Mouse (Mus musculus) kidney, embryonic 14.5 days (tissue): ENCODE measurements at regions not wholly inside any gene's neighbourhood (a gene's known extent, or its start where the extent isn't known, plus 50 kb on each side); places are given as distances from the start of the nearest gene placed in this dataset.

Source experiments
- ATAC-seq: fragments of 200-750 bp; cut with Nextera tagmentation; 2 replicates; pipeline ENCODE4 v1.8.0; 2017; ENCODE audit warnings: moderate number of reproducible peaks, mild to moderate bottlenecking, moderate TSS enrichment, moderate library complexity; ENCODE audit not compliant: low FRiP score, low TSS enrichment
- H3K27ac ChIP-seq: fragments of 300-500 bp; sonication (generic); 2 replicates; pipeline ENCODE4 v1.5.1; 2014; ENCODE audit warnings: low read depth, mild to moderate bottlenecking, low read length, moderate library complexity, mixed read lengths
- H3K27me3 ChIP-seq: fragments of 300-500 bp; sonication (generic); 2 replicates; pipeline ENCODE4 v1.6.1; 2014; ENCODE audit warnings: mild to moderate bottlenecking, low read length; ENCODE audit not compliant: control insufficient read depth, insufficient read depth
- H3K36me3 ChIP-seq: fragments of 300-500 bp; sonication (generic); 2 replicates; pipeline ENCODE4 v1.6.1; 2014; ENCODE audit warnings: low read length, mixed read lengths; ENCODE audit not compliant: control insufficient read depth, insufficient read depth
- H3K4me1 ChIP-seq: fragments of 300-500 bp; sonication (generic); 2 replicates; pipeline ENCODE4 v1.6.1; 2014; ENCODE audit warnings: low read length, mixed read lengths; ENCODE audit not compliant: control insufficient read depth, insufficient read depth
- H3K4me2 ChIP-seq: fragments of 300-500 bp; sonication (generic); replicated peaks from 2 replicates; pipeline ENCODE4 v1.6.1; 2014; ENCODE audit warnings: low read depth, mild to moderate bottlenecking, low read length
- H3K4me3 ChIP-seq: fragments of 300-500 bp; sonication (generic); 2 replicates; pipeline ENCODE4 v1.5.1; 2014; ENCODE audit warnings: mild to moderate bottlenecking, low read length
- H3K9ac ChIP-seq: fragments of 300-500 bp; sonication (generic); 2 replicates; pipeline ENCODE4 v1.6.1; 2014; ENCODE audit warnings: low read depth, mild to moderate bottlenecking, low read length, moderate library complexity
- H3K9me3 ChIP-seq: fragments of 300-500 bp; sonication (generic); 2 replicates; pipeline ENCODE4 v1.6.1; 2016; ENCODE audit warnings: low read length; ENCODE audit not compliant: control insufficient read depth
- WGBS: fragments of 180-500 bp; shearing (Covaris S2); extraction: QIAGEN DNeasy Blood & Tissue Kit; methylation state at CpG from one replicate; pipeline ENCODE4 v1.1.7; 2014; 5-methylcytosine and 5-hydroxymethylcytosine counted together

- Histone ChIP-seq H3K4me3 (no peak overlapping the region), H3K36me3 (no peaks in the 10 kb centered on the region), H3K4me1 (no peaks in the 10 kb centered on the region), H3K9ac (no peak overlapping the region), H3K9me3 (no peaks in the 10 kb centered on the region), H3K27ac (no peak overlapping the region), H3K27me3 (no peaks in the 10 kb centered on the region), H3K4me2 (no peak overlapping the region)
- 92% methylated on average over 2 of the region's 2 CpGs for WGBS
- no peak for ATAC-seq
Observed at GRCm38 (mm10) chrX:11701095-11701494, 373.5 kb downstream of the H2al1j start.

GRCm38 (mm10) chrX:11705851-11706557 is 378.4 kb downstream of the H2al1j start:
- ATAC-seq: no peak
- Histone ChIP-seq H3K4me1 (peaks cover 14% of the 10 kb centered on the region; the same call in 1 of the 2 replicates), H3K4me2 (no peak overlapping the region), H3K36me3 (no peaks in the 10 kb centered on the region), H3K27me3 (no peaks in the 10 kb centered on the region), H3K9ac (no peak overlapping the region), H3K4me3 (no peak overlapping the region), H3K9me3 (no peaks in the 10 kb centered on the region), H3K27ac (no peak overlapping the region)
- WGBS: 86% methylated on average over 6 of the region's 6 CpGs

- Histone ChIP-seq H3K9me3 (no peaks in the 10 kb centered on the region), H3K4me1 (peaks cover 14% of the 10 kb centered on the region; the same call in 1 of the 2 replicates), H3K4me3 (no peak overlapping the region), H3K9ac (no peak overlapping the region), H3K27me3 (no peaks in the 10 kb centered on the region), H3K36me3 (no peaks in the 10 kb centered on the region), H3K4me2 (no peak overlapping the region), H3K27ac (no peak overlapping the region)
- WGBS: 51% methylated on average over 6 of the region's 6 CpGs
- ATAC-seq: no peak
Observed at GRCm38 (mm10) chrX:11707330-11707729, 379.7 kb downstream of the H2al1j start.

- H3K27me3 ChIP-seq: no peaks in the 10 kb centered on the region
- H3K36me3 ChIP-seq: no peaks in the 10 kb centered on the region
- H3K4me3 ChIP-seq: no peak overlapping the region
- H3K4me1 ChIP-seq: peaks cover 14% of the 10 kb centered on the region; the same call in 1 of the 2 replicates
- no peak overlapping the region for H3K4me2 ChIP-seq
- 39% methylated on average over 6 of the region's 6 CpGs for WGBS
- H3K9me3 ChIP-seq: no peaks in the 10 kb centered on the region
- H3K27ac ChIP-seq: no peak overlapping the region
- no peak overlapping the region for H3K9ac ChIP-seq
- ATAC-seq: no peak
Observed at GRCm38 (mm10) chrX:11708325-11708724, 380.7 kb downstream of the H2al1j start.

GRCm38 (mm10) chrX:11709326-11709725 is 381.7 kb downstream of the H2al1j start:
- ATAC-seq: no peak
- H3K27ac ChIP-seq: no peak overlapping the region
- no peak overlapping the region for H3K4me3 ChIP-seq
- no peak overlapping the region for H3K9ac ChIP-seq
- H3K36me3 ChIP-seq: no peaks in the 10 kb centered on the region
- H3K4me1 ChIP-seq: peaks cover 14% of the 10 kb centered on the region; the same call in 1 of the 2 replicates
- no peaks in the 10 kb centered on the region for H3K9me3 ChIP-seq
- no peaks in the 10 kb centered on the region for H3K27me3 ChIP-seq
- 58% methylated on average over 4 of the region's 4 CpGs for WGBS
- H3K4me2 ChIP-seq: no peak overlapping the region

GRCm38 (mm10) chrX:11713423-11713822 is 385.8 kb downstream of the H2al1j start:
- H3K27ac ChIP-seq: no peak overlapping the region
- no peak overlapping the region for H3K4me3 ChIP-seq
- H3K9ac ChIP-seq: no peak overlapping the region
- no peak for ATAC-seq
- WGBS: 91% methylated on average over 3 of the region's 3 CpGs
- H3K27me3 ChIP-seq: no peaks in the 10 kb centered on the region
- no peak overlapping the region for H3K4me2 ChIP-seq
- H3K4me1 ChIP-seq: 0 out of 2 replicates have a peak, but pooled peaks cover 3% of the 10 kb centered on the region
- no peaks in the 10 kb centered on the region for H3K36me3 ChIP-seq
- H3K9me3 ChIP-seq: no peaks in the 10 kb centered on the region

GRCm38 (mm10) chrX:11716773-11717172 is 389.2 kb downstream of the H2al1j start:
- Histone ChIP-seq H3K4me3 (no peak overlapping the region), H3K27me3 (no peaks in the 10 kb centered on the region), H3K9ac (no peak overlapping the region), H3K36me3 (no peaks in the 10 kb centered on the region), H3K4me1 (no peaks in the 10 kb centered on the region), H3K4me2 (no peak overlapping the region), H3K27ac (no peak overlapping the region), H3K9me3 (no peaks in the 10 kb centered on the region)
- 79% methylated on average over 8 of the region's 8 CpGs for WGBS
- ATAC-seq: no peak

GRCm38 (mm10) chrX:11718778-11719177 is 391.2 kb downstream of the H2al1j start:
- no peak overlapping the region for H3K9ac ChIP-seq
- 86% methylated on average over 2 of the region's 2 CpGs for WGBS
- H3K4me3 ChIP-seq: no peak overlapping the region
- H3K4me2 ChIP-seq: no peak overlapping the region
- H3K36me3 ChIP-seq: no peaks in the 10 kb centered on the region
- H3K4me1 ChIP-seq: no peaks in the 10 kb centered on the region
- H3K27ac ChIP-seq: no peak overlapping the region
- no peak for ATAC-seq
- H3K27me3 ChIP-seq: no peaks in the 10 kb centered on the region
- H3K9me3 ChIP-seq: no peaks in the 10 kb centered on the region

- ATAC-seq: no peak
Observed at GRCm38 (mm10) chrX:11720517-11720916, 392.9 kb downstream of the H2al1j start.

More at GRCm38 (mm10) chrX:11720517-11720916, 392.9 kb downstream of the H2al1j start:
- H3K4me1 ChIP-seq: no peaks in the 10 kb centered on the region
- no peak overlapping the region for H3K27ac ChIP-seq
- H3K4me3 ChIP-seq: no peak overlapping the region
- no peaks in the 10 kb centered on the region for H3K36me3 ChIP-seq
- no peak overlapping the region for H3K9ac ChIP-seq
- WGBS: 83% methylated on average over 7 of the region's 7 CpGs
- no peak overlapping the region for H3K4me2 ChIP-seq
- H3K9me3 ChIP-seq: no peaks in the 10 kb centered on the region
- H3K27me3 ChIP-seq: no peaks in the 10 kb centered on the region
